Mouse (Mus musculus): ENCODE data around the gene Hist1h2bf.
"Not testable (repeated sequence)": the region's sequence is repeated elsewhere in the genome, so short reads cannot be mapped to it uniquely, and the experiment has no call there.

Gene Hist1h2bf

DNA sequence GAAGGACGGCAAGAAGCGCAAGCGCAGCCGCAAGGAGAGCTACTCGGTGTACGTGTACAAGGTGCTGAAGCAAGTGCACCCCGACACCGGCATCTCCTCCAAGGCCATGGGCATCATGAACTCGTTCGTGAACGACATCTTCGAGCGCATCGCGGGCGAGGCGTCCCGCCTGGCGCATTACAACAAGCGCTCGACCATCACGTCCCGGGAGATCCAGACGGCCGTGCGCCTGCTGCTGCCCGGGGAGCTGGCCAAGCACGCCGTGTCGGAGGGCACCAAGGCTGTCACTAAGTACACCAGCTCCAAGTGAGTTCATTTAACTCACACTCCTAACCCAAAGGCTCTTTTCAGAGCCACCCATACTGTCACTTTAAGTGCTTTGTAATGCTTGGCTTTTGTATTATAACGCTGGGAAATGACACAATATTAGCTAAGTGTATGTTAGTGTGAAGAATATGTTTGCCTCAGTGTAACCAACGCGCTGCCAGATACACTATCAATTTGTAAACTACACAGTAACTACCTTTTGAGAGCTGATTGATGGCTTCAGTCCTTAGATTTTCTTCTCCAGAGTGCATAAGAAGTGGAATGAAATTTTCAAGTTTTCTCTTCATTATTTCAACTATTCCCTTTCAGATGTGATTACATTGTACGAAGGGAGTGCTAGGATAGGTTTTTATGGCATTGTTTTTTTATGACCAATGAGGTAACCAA is 2.3 kb downstream of the Hist1h2bf start:
- DNase-seq (ENCODE audit: low spot score in 2 of 2): peak in 1 of 2 experiments; percentile 60

DNA sequence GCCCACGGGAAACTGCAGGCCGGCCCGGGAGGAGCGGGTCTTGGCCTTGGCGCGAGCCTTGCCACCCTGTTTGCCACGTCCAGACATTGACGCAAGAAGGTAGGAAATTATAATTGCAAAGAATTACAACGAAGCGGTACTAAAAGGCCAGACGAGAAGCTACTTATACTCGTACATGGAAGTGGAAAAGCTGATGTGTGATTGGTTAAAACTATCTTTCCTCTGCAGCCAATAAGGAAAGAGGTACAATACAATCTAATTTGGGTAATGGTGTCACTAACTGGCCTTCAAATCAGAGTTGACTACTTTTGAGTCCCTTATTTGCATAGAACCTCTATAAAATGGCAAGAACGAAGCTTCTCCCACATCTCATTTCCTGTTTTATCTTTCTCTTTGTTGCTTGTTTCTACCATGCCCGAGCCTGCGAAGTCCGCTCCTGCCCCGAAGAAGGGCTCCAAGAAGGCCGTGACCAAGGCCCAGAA is 2.9 kb downstream of the Hist1h2bf start, which contains the start of the genes Hist1h2ae and Hist1h2bg:
Gene Hist1h2ae, minus strand, starts transcription at position 199 of the 482 bp plus-strand sequence.
Gene Hist1h2bg, plus strand, starts transcription at position 375 of the 482 bp plus-strand sequence.
- peak; percentile 79 to 91 for DNase-seq (ENCODE audit: low spot score in 2 of 2)

DNA sequence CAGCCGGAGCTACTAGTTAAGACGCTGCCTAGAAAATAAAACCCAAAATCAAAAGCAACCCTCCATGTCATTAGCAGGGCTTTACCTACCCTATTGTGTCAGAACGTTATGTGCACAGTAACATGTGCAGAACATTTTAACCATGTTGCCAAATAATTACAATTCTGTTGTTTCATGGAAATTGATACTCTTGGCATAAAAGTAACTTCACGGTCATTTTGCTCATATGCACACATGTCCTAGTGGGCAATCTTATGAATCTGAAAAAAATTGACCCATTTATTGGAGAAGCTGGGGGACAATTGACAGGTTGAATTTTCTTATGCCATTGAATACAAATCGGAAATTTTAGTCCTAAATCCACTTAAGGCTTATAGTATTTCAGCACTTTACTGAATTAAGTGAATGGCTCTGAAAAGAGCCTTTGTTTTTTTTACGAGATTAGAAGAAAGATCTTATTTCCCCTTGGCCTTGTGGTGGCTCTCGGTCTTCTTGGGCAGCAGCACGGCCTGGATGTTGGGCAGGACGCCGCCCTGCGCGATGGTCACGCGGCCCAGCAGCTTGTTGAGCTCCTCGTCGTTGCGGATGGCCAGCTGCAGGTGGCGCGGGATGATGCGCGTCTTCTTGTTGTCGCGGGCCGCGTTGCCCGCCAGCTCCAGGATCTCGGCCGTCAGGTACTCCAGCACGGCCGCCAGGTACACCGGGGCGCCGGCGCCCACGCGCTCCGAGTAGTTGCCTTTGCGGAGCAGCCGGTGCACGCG is 3.6 kb downstream of the Hist1h2bf start:
- DNase-seq (ENCODE audit: low spot score in 2 of 2): not testable (repeated sequence)

DNA sequence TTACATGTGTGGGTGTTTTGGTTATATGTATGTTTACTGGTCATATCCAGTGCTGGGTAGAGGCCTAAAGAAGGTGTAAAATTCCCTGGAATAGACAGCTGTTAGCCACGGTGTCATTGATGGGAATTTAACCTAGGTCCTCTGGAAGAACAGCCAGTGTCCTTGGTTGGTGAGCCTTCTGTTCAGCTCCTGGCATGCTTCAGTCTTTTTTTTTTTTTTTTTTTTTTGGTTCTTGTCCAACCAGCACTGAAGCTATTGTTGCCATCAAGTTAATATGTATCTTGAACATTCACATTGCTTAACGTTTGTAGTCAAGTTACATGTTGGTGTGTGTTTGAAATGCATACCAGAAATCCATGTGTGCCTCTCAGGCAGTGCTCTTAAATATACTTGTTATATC is 9.5 kb downstream of the Hist1h2bf start:
- DNase-seq (ENCODE audit: low spot score in 2 of 2): no peak

DNA sequence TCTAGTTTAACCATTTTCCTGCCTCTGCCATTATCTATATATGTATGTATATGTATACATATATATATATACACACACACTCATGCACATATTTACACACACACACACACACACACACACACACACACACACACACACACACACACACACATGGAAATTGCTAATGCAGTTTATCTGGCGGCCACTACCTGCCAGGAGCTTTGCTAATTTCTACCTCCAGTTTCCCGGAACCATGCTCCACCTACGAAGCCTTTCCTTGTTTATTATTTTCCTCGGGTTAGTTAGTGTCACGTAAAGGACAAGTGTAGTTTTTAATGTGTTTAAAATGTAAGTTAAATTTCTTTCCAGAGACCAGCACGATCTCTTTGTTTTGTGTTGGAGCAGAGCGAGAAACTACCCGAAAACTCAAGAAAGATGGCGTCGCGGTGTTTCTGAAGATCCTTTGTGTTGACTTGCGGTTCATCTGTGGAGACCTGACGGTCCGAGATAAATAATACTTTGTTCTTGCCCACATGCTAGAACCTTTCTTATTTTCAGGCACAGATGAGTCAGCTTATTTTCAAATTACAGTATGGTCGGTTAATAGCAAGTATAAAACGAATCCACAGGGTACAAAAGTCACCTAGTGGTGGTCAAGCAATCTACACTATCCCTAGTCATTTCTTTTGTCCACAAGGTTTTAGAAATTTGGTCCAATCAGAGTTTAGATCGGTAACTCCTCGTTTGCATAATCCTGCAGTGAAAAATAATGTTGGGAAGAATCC is 11.1 kb downstream of the Hist1h2bf start:
- DNase-seq (ENCODE audit: low spot score in 2 of 2): peak; percentile 37 to 57

DNA sequence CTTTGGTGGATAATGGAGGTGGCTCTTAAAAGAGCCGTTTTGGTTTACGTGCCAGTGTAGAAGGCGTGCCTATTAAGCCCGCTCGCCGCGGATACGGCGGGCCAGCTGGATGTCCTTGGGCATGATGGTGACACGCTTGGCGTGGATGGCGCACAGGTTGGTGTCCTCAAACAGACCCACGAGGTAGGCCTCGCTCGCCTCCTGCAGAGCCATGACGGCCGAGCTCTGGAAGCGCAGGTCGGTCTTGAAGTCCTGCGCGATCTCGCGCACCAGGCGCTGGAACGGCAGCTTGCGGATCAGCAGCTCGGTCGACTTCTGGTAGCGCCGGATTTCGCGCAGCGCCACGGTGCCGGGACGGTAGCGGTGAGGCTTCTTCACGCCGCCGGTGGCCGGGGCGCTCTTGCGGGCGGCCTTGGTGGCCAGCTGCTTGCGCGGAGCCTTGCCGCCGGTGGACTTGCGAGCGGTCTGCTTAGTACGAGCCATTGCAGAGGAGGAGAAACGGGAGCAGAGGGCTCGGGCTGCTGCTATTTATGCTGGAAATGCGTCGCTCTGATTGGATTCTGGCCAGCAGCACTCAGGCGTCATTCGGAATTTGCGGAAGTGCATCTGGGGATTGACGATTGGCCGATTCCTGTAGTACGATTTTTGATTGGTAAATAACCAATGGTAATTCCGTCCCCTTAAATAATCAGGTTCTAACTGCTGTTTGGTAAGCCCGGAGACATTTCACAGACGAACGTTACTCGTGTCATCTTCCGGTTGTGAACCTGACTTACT is 11.9 kb downstream of the Hist1h2bf start, which contains the start of gene Hist1h3e:
Gene Hist1h3e, minus strand, starts transcription at position 487 of the 777 bp plus-strand sequence.
- peak; percentile 95 to 98 for DNase-seq (ENCODE audit: low spot score in 2 of 2)

DNA sequence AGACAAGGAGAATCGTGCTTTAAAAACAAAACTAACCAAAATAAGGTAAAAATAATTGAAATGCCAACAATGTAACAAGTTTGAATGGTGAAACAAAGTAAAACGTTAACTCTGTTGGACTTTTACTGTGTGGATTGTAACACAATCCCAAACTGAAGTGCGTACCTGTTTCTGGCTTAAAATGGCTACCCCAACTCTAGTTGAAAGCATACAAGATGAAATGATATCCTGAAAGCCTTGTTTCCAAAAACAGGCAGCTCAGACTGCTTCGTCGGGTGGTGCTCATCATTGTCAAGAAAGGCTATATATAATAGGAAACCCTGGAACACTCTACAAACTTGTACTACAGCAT is 12.5 kb downstream of the Hist1h2bf start:
- not testable (repeated sequence) for DNase-seq (ENCODE audit: low spot score in 2 of 2)

DNA sequence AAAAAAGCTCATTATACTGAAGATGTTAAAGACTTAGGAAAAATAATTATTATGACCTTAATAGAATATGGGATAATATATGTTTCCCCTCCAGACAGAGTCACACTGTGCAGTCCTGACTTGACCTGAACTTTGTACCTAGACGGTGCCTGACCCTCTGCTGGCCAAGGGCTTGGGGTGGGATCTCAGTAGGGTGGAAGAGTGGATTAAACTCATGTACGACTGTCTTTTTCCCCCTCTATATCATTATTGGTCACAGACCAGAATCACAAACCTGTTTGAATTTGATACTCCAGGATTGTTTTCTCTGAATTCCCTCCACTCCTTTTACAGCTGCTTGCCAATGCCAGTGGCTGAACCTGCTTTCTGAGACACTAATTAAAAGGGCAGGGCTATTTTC is 13.3 kb downstream of the Hist1h2bf start:
- DNase-seq (ENCODE audit: low spot score in 2 of 2): not testable (repeated sequence)

DNA sequence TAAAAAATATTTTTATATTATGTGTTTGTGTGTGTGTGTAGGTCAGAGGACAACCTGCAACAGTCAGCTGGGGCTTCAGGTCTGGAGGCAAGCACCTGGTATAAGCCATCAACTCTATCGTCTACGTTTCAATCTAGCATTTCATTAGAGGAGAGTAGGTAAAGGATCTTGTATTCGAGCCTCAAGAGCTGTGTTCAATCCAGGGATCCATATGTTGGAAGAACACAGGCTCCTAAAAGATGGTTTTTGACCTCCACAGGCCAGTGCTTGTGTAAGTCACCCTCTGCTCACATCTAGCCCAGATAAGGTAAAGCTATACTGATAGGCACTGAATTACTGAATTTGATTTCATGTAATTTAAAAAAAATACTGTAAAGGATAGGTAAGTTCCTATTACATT is 17.1 kb downstream of the Hist1h2bf start:
- DNase-seq (ENCODE audit: low spot score in 2 of 2): no peak

DNA sequence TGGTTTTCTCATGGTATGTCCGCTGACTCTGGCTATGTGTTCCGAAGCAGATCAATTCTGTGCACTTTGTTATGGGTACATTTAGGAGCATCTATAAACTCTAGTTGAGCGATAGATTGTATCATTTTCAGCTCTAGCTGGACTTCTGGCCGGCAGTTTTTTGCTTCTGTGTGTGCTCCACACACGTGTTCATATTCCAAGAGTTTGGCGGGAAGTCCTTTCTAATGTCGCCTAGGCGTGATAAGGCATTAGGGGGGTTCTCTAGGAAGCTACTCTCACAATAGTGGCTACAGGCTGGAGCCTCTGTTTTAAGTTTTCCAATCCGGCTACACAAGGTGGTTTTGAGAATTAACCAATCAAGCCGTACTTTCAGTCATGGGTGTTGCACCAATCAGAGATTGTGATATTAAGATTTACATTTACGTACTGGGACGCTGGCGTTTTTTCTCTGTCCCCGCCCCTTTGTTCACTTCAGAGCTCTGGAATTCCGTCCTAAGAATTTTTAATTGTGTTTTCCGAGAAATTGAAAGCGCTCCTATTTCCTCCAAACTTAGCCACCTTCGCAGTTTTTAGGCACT is 18.1 kb downstream of the Hist1h2bf start:
- peak; percentile 77 to 78 for DNase-seq (ENCODE audit: low spot score in 2 of 2)

DNA sequence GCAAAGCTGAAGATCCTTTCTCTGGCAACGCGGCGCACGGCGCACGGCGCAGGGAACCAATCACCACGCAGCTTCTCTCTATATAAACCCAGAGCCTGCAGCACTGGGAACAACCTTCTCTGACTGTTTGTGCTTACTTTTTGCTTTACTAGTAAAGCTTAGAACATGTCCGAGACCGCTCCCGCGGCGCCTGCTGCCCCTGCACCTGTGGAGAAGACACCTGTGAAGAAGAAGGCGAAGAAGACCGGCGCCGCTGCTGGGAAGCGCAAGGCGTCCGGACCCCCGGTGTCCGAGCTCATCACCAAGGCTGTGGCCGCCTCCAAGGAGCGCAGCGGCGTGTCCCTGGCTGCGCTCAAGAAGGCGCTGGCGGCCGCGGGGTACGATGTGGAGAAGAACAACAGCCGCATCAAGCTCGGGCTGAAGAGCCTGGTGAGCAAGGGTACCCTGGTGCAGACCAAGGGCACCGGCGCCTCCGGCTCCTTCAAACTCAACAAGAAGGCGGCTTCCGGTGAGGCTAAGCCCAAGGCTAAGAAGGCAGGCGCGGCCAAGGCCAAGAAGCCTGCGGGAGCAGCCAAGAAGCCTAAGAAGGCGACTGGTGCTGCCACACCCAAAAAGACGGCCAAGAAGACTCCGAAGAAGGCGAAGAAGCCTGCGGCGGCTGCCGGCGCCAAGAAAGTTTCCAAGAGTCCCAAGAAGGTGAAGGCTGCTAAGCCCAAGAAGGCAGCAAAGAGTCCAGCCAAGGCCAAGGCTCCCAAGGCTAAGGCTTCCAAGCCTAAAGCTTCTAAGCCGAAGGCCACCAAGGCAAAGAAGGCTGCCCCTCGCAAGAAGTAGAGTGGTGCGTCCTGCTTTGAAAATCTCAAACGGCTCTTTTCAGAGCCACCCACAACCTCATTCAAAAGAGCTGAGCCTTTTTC is 18.8 kb downstream of the Hist1h2bf start:
- peak; percentile 93 to 96 for DNase-seq (ENCODE audit: low spot score in 2 of 2)

DNA sequence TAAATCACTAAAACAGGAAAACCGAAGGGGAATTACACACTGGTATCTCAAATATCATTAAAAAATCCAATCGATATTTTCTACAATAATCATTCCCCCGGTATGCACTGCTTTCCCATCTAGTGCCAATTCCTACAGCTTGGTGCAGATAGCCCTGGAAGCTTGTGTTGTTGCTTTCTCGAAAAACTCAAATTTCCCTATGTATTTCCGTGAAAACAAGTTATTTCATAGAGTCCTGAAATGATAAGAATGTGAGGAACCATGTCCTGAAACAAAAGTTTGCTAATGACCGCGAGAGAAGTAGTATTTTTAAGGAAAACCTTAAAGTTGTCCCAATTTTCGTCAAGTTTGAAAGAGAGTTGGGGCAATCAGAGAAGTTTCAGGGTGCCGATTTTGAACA is 19.6 kb downstream of the Hist1h2bf start:
- no peak for DNase-seq (ENCODE audit: low spot score in 2 of 2)

DNA sequence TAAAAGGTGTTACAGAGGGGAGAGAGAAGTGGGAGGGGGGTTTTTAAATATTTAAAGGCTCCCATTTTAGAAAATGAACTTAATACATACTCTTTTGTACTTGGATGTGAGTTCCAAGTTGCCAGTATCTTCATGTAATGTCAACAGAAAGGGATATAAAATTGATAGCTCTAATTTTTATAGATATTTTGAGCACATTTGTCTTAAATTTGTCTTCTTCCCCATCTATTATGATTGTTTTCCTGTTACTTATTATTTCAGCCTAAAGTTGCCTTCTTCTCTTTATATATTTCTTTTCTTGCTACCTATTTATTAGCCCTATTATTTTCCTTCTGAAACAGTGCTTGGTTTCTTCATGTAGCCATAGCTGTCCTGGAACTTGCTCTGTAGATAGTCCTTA is 21.0 kb downstream of the Hist1h2bf start, which contains the start of gene Hist1h1d:
Gene Hist1h1d, plus strand, starts transcription at position 301 of the 400 bp plus-strand sequence.
- no peak for DNase-seq (ENCODE audit: low spot score in 2 of 2)

DNA sequence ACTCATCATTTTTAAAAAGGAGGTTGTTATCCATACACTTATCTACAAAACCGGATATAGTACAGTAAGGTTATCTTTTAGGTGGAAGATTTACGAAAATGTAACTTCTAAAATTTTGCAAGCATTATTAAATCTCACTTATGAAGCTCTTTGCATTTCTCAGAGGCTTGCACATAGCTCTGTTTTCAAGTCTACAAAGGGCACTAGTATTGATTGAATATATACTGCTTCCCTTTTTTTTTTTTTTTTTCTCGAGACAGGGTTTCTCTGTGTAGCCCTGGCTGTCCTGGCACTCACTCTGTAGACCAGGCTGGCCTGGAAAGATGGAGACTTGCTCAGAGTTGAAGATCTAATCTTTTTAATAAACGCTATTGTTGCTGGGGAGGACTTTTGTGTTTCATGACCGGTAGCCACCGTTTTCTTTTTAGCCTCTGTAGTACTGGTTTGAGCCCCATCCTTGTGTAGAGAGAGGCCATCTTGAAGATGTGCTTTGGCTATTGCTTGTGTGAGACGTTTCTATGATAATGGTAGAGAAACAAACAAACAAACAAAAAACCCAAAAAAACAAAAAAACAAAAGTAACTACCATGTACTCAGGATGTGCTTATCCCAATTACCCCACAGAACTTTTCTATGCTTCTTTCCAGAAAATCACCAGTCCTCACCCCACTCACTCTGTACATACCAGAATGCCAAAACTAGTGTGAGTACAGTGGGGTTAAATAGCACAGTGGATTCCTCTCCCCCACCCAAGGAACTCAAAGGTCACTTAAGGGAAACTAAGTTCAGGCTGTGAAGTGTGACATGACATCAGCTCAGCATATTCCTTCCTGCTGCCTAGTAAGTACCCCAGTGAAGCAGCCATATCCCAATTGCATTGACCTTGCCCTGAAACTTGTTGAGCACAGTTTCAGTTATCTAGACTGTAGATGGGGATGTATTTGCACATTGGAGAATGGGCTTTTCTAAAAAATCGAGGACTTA is 21.8 kb downstream of the Hist1h2bf start:
- DNase-seq (ENCODE audit: low spot score in 2 of 2): peak; percentile 36 to 53

DNA sequence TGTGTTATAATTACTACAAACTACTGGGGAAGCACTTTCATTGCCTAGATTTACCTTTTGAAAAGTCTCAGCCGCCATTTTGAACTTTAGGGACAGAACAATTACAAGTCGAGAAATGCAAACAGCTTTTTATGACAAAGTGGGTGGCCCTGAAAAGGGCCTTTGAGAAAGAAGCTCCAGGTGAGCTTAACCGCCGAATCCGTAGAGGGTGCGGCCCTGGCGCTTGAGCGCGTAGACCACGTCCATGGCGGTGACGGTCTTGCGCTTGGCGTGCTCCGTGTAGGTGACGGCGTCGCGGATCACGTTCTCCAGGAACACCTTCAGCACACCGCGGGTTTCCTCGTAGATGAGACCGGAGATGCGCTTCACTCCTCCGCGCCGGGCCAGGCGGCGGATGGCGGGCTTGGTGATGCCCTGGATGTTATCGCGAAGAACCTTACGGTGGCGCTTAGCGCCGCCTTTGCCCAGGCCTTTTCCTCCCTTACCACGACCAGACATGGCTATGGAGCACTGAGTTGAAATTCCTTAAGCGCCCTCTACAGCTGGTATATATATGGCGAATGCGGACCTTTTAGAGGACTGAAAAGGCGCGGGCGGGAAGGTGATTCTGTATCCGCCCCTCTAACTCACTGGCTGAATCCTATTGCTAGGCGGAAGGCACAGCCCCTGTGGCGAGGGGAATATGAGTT is 22.7 kb downstream of the Hist1h2bf start, which contains the start of gene Hist1h4f:
Gene Hist1h4f, minus strand, starts transcription at position 503 of the 689 bp plus-strand sequence.
- peak; percentile 92 to 97 for DNase-seq (ENCODE audit: low spot score in 2 of 2)

DNA sequence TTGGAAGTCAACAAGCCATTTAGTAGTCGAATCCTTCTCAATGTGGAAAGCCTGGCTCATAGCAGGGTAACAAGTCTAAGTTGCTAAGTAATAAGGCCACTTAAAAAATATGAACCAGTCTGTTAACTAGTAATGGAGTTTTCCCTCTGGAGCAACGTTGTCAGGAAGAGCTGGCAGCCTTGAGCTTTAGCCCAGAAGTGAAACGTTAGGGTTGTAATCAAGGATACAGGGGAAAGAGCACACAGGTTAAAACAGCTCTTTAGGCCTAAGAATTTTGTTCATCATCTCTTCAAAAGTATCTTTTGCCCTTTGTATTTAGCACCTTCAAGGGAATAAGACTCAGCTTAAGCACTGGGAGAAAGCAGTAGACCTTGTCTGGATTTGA is 23.2 kb downstream of the Hist1h2bf start:
- DNase-seq (ENCODE audit: low spot score in 2 of 2): peak; percentile 23 to 36

DNA sequence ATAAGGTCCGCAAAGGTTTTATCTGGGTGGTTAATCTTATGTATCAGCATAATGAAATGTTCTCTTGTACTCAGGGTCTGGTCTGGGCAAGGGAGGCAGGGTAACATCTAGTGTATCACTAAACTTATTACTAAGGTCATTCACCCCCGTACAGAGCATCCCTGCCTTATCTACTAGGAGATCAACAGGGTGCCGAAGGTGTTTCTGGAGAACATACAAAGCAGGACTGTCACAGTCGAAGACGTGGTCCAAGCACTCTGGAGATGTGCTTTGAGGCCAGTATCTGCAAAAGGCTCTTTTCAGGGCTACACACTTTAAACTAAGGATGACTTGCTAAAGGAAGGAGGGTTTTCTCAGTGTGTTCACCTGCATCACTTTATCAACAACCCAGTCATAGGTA is 27.3 kb downstream of the Hist1h2bf start:
- peak in 1 of 2 experiments; percentile 17 for DNase-seq (ENCODE audit: low spot score in 2 of 2)

DNA sequence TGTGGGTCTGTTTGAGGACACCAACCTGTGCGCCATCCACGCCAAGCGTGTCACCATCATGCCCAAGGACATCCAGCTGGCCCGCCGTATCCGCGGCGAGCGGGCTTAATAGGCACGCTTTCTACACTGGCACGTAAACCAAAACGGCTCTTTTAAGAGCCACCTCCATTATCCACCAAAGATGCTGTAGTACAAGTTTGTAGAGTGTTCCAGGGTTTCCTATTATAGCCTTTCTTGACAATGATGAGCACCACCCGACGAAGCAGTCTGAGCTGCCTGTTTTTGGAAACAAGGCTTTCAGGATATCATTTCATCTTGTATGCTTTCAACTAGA is 29.2 kb downstream of the Hist1h2bf start:
- DNase-seq (ENCODE audit: low spot score in 2 of 2): peak in 1 of 2 experiments; percentile 63
